Mouse (Mus musculus): ENCODE data around the gene Als2cl. TPM values are rescaled to one million over a fixed set of nuclear protein-coding genes. Genes with fewer than 3 reads are reported as not detected.

The Als2cl gene
- polyA plus RNA-seq, 1 experiment from 2014 or later, result 4.5 TPM

DNA sequence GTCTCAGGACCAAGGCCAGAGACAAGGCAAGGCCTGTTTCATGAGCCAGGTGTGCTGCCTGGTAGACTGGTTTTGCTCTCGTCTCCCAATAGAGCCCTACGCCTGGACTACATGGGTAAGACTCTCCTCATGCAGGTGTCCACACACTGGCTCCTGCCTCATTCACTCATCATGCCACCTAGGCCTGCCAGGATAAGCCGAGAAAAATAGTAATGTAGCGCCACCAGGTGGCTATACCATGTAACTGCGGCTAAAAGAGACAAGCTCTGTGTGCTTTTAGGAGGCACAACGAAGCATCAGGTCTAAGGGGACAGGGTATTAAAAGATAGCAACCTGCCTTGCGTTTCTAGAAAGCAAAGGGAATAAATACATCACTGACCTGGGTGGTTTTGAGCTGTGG, 8.6 kb upstream of the Als2cl start:
- Histone ChIP-seq H3K27ac (ENCODE audit: low read depth) (no peak overlapping the region), H3K4me2 (no peak overlapping the region), H3K9me3 (ENCODE audit: low read depth, low read length) (no peaks in the 10 kb centered on the region), H3K27me3 (ENCODE audit: insufficient read depth, low read length) (peaks cover 15% of the 10 kb centered on the region), H3K4me3 (ENCODE audit: low read depth, low read length) (no peak overlapping the region), H3K36me3 (ENCODE audit: insufficient read depth) (no peaks in the 10 kb centered on the region), H3K9ac (no peak overlapping the region), H3K4me1 (ENCODE audit: insufficient read depth) (0 out of 2 replicates have a peak, but pooled peaks cover 3% of the 10 kb centered on the region)
- 18% methylated on average over 7 of the region's 7 CpGs for WGBS
- peak; percentile 80 for TF ChIP-seq CTCF (IDR thresholded peaks at IDR 0.05; ENCODE audit: low read depth)
- DNase-seq (peak; percentile 72), ATAC-seq (ENCODE audit: insufficient read depth) (no peak)

DNA sequence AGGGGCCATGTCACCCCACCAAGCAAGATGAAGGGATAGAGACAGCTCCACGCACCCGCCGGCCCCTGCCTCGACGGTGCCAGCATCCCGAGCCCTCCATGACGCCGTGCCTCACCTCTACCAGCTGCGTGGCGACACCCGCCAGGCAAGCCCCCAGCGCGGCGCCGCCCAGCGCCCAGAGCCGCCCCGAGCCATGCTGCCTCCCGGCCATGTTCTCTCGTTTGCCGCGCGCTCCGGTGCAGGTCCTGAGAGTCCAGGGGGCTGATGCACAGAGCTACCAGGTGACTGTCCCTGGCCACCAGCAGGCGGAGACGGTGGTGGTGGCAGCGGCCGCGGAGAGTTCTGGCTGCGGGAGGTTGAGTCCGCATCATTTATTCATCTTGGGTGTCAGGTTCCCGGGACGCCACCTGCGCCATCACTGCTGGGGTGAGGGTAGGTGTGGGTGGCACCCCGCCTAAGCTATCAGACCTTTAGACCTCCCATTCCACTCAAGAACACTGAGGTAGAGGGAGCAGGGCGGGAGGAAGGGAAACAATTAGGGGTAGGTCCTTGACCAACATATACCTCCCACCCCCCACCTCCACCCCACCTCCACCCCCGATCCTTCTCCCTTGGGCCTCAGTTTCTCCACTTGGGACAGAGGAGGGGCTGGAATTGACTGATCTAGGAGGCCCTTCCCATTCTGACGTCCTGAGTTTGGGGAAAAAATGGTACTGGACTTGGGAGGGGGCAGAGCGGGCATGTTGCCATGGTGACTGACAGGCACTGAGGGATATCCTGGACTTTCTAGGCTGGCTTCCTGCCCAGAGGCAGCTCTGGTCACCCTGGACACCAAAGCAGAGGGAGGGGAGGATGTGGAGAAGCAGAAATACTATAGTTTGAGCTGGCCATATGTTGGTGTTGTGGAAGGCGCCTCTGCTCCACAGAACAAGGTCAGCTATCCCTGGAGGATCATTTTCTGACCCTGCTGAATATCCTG, 5.7 kb upstream of the Als2cl start:
- Histone ChIP-seq H3K27ac (ENCODE audit: low read depth) (no peak overlapping the region), H3K36me3 (ENCODE audit: insufficient read depth) (no peaks in the 10 kb centered on the region), H3K9me3 (ENCODE audit: low read depth, low read length) (no peaks in the 10 kb centered on the region), H3K9ac (no peak overlapping the region), H3K4me3 (ENCODE audit: low read depth, low read length) (peak overlapping the region; percentile 25; the same call in 1 of the 2 replicates), H3K4me2 (peak overlapping the region; percentile 52), H3K27me3 (ENCODE audit: insufficient read depth, low read length) (peaks cover 15% of the 10 kb centered on the region), H3K4me1 (ENCODE audit: insufficient read depth) (0 out of 2 replicates have a peak, but pooled peaks cover 3% of the 10 kb centered on the region)
- ATAC-seq (ENCODE audit: insufficient read depth), result peak; percentile 76
- peak; percentile 82 for DNase-seq
- 6% methylated on average over 40 of the region's 40 CpGs for WGBS
- TF ChIP-seq CTCF (IDR thresholded peaks at IDR 0.05; ENCODE audit: low read depth), result 0 out of 2 replicates have a peak, but pooled peaks have one; percentile 14

DNA sequence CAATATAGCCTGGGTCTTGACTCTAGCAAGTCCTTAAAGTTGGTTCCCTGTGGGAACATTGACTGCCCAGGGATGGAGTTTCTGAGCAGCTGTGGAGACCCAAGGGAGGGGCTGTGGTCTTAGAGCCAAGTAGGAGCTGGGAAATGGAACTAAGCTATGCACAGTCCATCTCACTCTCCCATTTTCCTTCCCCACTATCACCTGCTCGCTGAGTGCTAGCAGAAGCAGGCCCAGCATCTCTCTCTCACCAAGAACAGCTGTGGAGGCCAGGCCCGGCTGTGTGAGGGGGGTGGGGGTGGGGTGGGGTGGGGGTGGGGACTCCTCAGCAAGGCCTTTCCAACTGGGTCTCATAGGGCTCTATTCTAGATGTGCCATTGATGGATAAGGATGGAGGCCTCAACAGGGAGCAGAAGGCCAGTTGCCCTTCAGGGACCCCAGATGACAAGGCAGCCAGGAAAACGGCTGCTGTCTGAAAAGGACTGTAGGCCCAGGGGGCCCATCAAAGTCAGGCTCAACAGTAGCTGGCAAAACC, 4.9 kb upstream of the Als2cl start:
- ATAC-seq (ENCODE audit: insufficient read depth) (peak; percentile 29; the same call in 1 of the 2 replicates), DNase-seq (no peak)
- no peak for TF ChIP-seq CTCF (IDR thresholded peaks at IDR 0.05; ENCODE audit: low read depth)
- no peak overlapping the region for H3K27ac ChIP-seq (ENCODE audit: low read depth)
- no peaks in the 10 kb centered on the region for H3K36me3 ChIP-seq (ENCODE audit: insufficient read depth)
- H3K4me1 ChIP-seq (ENCODE audit: insufficient read depth), result 0 out of 2 replicates have a peak, but pooled peaks cover 3% of the 10 kb centered on the region
- H3K4me3 ChIP-seq (ENCODE audit: low read depth, low read length), result no peak overlapping the region
- H3K9me3 ChIP-seq (ENCODE audit: low read depth, low read length), result no peaks in the 10 kb centered on the region
- no peak overlapping the region for H3K4me2 ChIP-seq
- H3K9ac ChIP-seq, result no peak overlapping the region
- 9% methylated on average over 3 of the region's 3 CpGs for WGBS
- H3K27me3 ChIP-seq (ENCODE audit: insufficient read depth, low read length), result peaks cover 15% of the 10 kb centered on the region

DNA sequence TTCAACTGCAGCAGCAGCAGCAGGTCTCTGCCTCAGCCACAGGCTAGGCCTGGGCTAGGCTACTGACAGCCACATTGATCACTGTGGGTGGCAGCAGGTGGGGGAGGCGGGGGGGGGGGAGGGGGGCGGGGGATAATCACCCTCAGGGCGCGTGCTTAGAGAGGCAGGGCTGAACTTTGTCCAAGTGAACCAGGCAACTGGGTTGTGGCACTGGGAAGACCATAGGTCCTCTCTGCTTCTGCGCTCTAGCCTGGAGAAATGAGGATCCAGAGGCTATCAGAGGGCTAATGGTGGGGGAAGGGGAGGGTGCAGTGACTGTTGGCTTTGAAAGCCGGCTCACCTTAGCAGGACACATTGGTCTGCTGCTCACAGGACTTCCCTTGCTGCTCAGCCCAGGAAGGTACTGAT, 4.4 kb upstream of the Als2cl start:
- Histone ChIP-seq H3K27ac (ENCODE audit: low read depth) (no peak overlapping the region), H3K4me1 (ENCODE audit: insufficient read depth) (0 out of 2 replicates have a peak, but pooled peaks cover 3% of the 10 kb centered on the region), H3K9ac (no peak overlapping the region), H3K4me3 (ENCODE audit: low read depth, low read length) (no peak overlapping the region), H3K4me2 (no peak overlapping the region), H3K27me3 (ENCODE audit: insufficient read depth, low read length) (peaks cover 17% of the 10 kb centered on the region), H3K9me3 (ENCODE audit: low read depth, low read length) (no peaks in the 10 kb centered on the region), H3K36me3 (ENCODE audit: insufficient read depth) (no peaks in the 10 kb centered on the region)
- DNase-seq (no peak), ATAC-seq (ENCODE audit: insufficient read depth) (no peak)
- 19% methylated on average over 5 of the region's 6 CpGs for WGBS
- no peak for TF ChIP-seq CTCF (IDR thresholded peaks at IDR 0.05; ENCODE audit: low read depth)

DNA sequence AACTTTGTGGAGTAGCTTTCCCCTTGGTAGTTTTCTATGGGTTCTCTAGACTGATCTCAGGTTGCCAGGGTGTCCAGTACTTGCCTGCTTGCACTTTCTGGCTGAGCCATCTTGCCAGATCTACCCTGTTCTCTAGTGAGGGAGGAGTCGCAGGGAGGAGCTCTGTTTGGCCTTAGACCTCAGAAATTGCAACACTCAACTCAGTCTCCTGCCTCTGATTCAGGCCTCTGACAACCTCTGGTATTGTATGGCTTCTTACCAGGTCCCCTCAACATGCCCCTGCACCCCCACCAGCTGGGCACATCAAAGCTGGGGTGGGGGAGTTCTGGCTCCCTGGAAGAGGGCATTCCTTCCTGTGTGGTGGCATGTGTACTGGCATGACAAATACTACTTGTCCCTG, 2.3 kb upstream of the Als2cl start:
- Histone ChIP-seq H3K27ac (ENCODE audit: low read depth) (no peak overlapping the region), H3K4me1 (ENCODE audit: insufficient read depth) (0 out of 2 replicates have a peak, but pooled peaks cover 3% of the 10 kb centered on the region), H3K4me2 (no peak overlapping the region), H3K36me3 (ENCODE audit: insufficient read depth) (no peaks in the 10 kb centered on the region), H3K4me3 (ENCODE audit: low read depth, low read length) (no peak overlapping the region), H3K27me3 (ENCODE audit: insufficient read depth, low read length) (peaks cover 27% of the 10 kb centered on the region), H3K9me3 (ENCODE audit: low read depth, low read length) (no peaks in the 10 kb centered on the region), H3K9ac (no peak overlapping the region)
- WGBS, result 77% methylated on average over 1 of the region's 1 CpGs
- TF ChIP-seq CTCF (IDR thresholded peaks at IDR 0.05; ENCODE audit: low read depth), result no peak
- DNase-seq, result no peak
- ATAC-seq (ENCODE audit: insufficient read depth), result no peak

DNA sequence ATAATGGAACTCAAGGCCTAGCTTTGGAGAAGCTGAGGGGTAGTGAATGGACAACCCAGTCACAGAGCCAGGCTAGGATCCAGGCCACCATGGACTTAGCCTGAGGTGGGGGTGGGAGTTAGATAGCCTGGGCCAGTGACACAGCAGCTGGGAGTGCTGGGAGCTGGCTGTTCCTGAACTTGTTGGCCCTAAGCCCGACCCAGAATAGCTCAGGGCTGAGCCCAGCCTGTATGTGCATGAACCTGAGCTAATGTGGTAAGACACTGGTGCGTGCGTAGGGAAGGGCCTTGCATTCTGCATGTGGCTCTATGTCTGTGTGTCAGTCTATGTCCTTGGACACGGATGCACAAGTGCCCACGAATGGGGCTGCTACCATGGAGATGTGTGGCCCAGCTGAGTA, 1.8 kb upstream of the Als2cl start:
- no peak for TF ChIP-seq CTCF (IDR thresholded peaks at IDR 0.05; ENCODE audit: low read depth)
- no peak overlapping the region for H3K9ac ChIP-seq
- H3K4me3 ChIP-seq (ENCODE audit: low read depth, low read length), result no peak overlapping the region
- ATAC-seq (ENCODE audit: insufficient read depth), result no peak
- no peak overlapping the region for H3K27ac ChIP-seq (ENCODE audit: low read depth)
- H3K9me3 ChIP-seq (ENCODE audit: low read depth, low read length), result no peaks in the 10 kb centered on the region
- H3K4me2 ChIP-seq, result no peak overlapping the region
- peaks cover 25% of the 10 kb centered on the region for H3K27me3 ChIP-seq (ENCODE audit: insufficient read depth, low read length)
- H3K36me3 ChIP-seq (ENCODE audit: insufficient read depth), result no peaks in the 10 kb centered on the region
- H3K4me1 ChIP-seq (ENCODE audit: insufficient read depth), result 0 out of 2 replicates have a peak, but pooled peaks cover 3% of the 10 kb centered on the region
- 88% methylated on average over 5 of the region's 5 CpGs for WGBS
- no peak for DNase-seq
